Mouse (Mus musculus): Measurements from ENCODE around the gene Vmn1r44. TPM values are rescaled to one million over a fixed set of nuclear protein-coding genes. Genes with fewer than 3 reads are reported as not detected.
"Not testable (repeated sequence)": the region's sequence is repeated elsewhere in the genome, so short reads cannot be mapped to it uniquely, and the experiment has no call there.

Vmn1r44 gene
- total and polyA plus RNA-seq, 3 experiments = not detected

GRCm38 (mm10) chr6:89867276-89867675 lies 16.2 kb upstream of the Vmn1r44 start:
- H3K4me1 ChIP-seq (ENCODE audit: control insufficient read depth in 1 of 2, insufficient read depth in 2 of 2, low read length in 2 of 2) = no peaks in the 10 kb centered on the region
- no peak overlapping the region for H3K27ac ChIP-seq (ENCODE audit: control insufficient read depth, low read depth, low read length)
- H3K79me2 ChIP-seq (ENCODE audit: control insufficient read depth, insufficient read depth, low read length, poor library complexity) = no peaks in the 10 kb centered on the region
- H3K4me3 ChIP-seq (ENCODE audit: control insufficient read depth in 1 of 2, insufficient read depth in 1 of 2, low read depth in 2 of 2, low read length in 2 of 2) = no peak overlapping the region
- H3K36me3 ChIP-seq (ENCODE audit: control insufficient read depth in 1 of 2, insufficient read depth in 2 of 2, low read length in 2 of 2) = no peaks in the 10 kb centered on the region
- TF ChIP-seq MEF2A (IDR thresholded peaks at IDR 0.05; ENCODE audit: extremely low read depth, insufficient replicate concordance, low read depth, low read length, poor library complexity, severe bottlenecking) (no peak), KAT2A (conservative IDR thresholded peaks at IDR 0.05; ENCODE audit: low read depth, low read length) (no peak), USF1 (IDR thresholded peaks at IDR 0.05; ENCODE audit: low read depth, low read length) (no peak), GABPA (IDR thresholded peaks at IDR 0.05; ENCODE audit: low read depth, low read length) (no peak), CHD1 (IDR thresholded peaks at IDR 0.05; ENCODE audit: low read depth, low read length) (no peak), POLR2A (IDR thresholded peaks at IDR 0.05; ENCODE audit: control insufficient read depth in 1 of 2, insufficient read depth in 1 of 2, low read depth in 1 of 2, low read length in 2 of 2, poor library complexity in 1 of 2) (no peak)
- no peaks in the 10 kb centered on the region for H3K9me3 ChIP-seq (replicated peaks; ENCODE audit: insufficient read depth, low read length)
- no peak overlapping the region for H3K9ac ChIP-seq (ENCODE audit: control insufficient read depth, low read depth, low read length, poor library complexity, severe bottlenecking)
- DNase-seq (ENCODE audit: low read depth, low spot score) = no peak
- no peaks in the 10 kb centered on the region for H3K27me3 ChIP-seq (ENCODE audit: control insufficient read depth in 1 of 2, insufficient read depth in 2 of 2, low read length in 2 of 2)

- TF ChIP-seq CHD2 (IDR thresholded peaks at IDR 0.05; ENCODE audit: low read length) (no peak), MYB (IDR thresholded peaks at IDR 0.05; ENCODE audit: low read depth, low read length) (no peak), CHD1 (IDR thresholded peaks at IDR 0.05; ENCODE audit: low read depth, low read length) (no peak), JUND (IDR thresholded peaks at IDR 0.05; ENCODE audit: low read depth, low read length) (no peak), MEF2A (IDR thresholded peaks at IDR 0.05; ENCODE audit: extremely low read depth, insufficient replicate concordance, low read depth, low read length, poor library complexity, severe bottlenecking) (no peak), ZC3H11A (IDR thresholded peaks at IDR 0.05; ENCODE audit: low read depth, low read length) (no peak), TBP (IDR thresholded peaks at IDR 0.05; ENCODE audit: low read depth, low read length) (no peak), ELF1 (IDR thresholded peaks at IDR 0.05; ENCODE audit: low read depth, low read length) (no peak), POLR2AphosphoS2 (IDR thresholded peaks at IDR 0.05; ENCODE audit: low read length) (no peak), ETS1 (IDR thresholded peaks at IDR 0.05; ENCODE audit: low read depth, low read length) (no peak), USF1 (IDR thresholded peaks at IDR 0.05; ENCODE audit: low read depth, low read length) (no peak), GABPA (IDR thresholded peaks at IDR 0.05; ENCODE audit: low read depth, low read length) (no peak), ZMIZ1 (IDR thresholded peaks at IDR 0.05; ENCODE audit: low read depth, low read length) (no peak)
These were observed 15.5 kb upstream of the Vmn1r44 start for GRCm38 (mm10) chr6:89867976-89868375.

DNA sequence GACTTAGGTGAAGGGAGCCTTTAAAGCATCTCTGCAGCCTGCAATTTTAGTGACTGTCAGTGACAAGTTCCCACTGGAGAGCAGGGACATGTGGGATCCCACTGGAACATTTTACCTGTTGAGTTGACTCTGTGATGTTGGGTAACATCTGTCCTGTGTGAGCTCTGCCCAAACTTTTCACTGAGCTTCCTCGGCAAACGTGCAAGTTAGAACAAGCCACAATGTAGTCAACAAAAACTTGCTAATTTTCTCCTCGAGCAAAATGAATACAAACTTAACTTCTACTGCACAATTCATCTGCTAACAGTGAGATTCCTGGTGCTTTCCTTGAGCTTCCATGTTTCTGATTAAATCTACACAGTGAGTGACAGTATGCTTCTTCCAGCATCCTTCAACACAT lies 7.1 kb upstream of the Vmn1r44 start, which contains the start of the genes Vmn1r42 and Vmn1r43:
TSS of gene Vmn1r42 (minus strand) at position 101 of the 400 bp plus-strand sequence.
TSS of gene Vmn1r43 (minus strand) at position 101 of the 400 bp plus-strand sequence.
- not testable (repeated sequence) for H3K79me2 ChIP-seq (ENCODE audit: control insufficient read depth, insufficient read depth, low read length, poor library complexity); H3K4me1 ChIP-seq (ENCODE audit: control insufficient read depth in 1 of 2, insufficient read depth in 2 of 2, low read length in 2 of 2); H3K9ac ChIP-seq (ENCODE audit: control insufficient read depth, low read depth, low read length, poor library complexity, severe bottlenecking); H3K4me3 ChIP-seq (ENCODE audit: control insufficient read depth in 1 of 2, insufficient read depth in 1 of 2, low read depth in 2 of 2, low read length in 2 of 2); H3K36me3 ChIP-seq (ENCODE audit: control insufficient read depth in 1 of 2, insufficient read depth in 2 of 2, low read length in 2 of 2); H3K9me3 ChIP-seq (replicated peaks; ENCODE audit: insufficient read depth, low read length); H3K27ac ChIP-seq (ENCODE audit: control insufficient read depth, low read depth, low read length); H3K27me3 ChIP-seq (ENCODE audit: control insufficient read depth in 1 of 2, insufficient read depth in 2 of 2, low read length in 2 of 2); DNase-seq (ENCODE audit: low read depth, low spot score)

More at GRCm38 (mm10) chr6:89867976-89868375, 15.5 kb upstream of the Vmn1r44 start:
- H3K9me3 ChIP-seq (replicated peaks; ENCODE audit: insufficient read depth, low read length) = no peaks in the 10 kb centered on the region
- DNase-seq (ENCODE audit: low read depth, low spot score) = no peak
- no peaks in the 10 kb centered on the region for H3K79me2 ChIP-seq (ENCODE audit: control insufficient read depth, insufficient read depth, low read length, poor library complexity)
- no peak overlapping the region for H3K27ac ChIP-seq (ENCODE audit: control insufficient read depth, low read depth, low read length)
- H3K9ac ChIP-seq (ENCODE audit: control insufficient read depth, low read depth, low read length, poor library complexity, severe bottlenecking) = no peak overlapping the region
- no peak overlapping the region for H3K4me3 ChIP-seq (ENCODE audit: control insufficient read depth in 1 of 2, insufficient read depth in 1 of 2, low read depth in 2 of 2, low read length in 2 of 2)
- no peaks in the 10 kb centered on the region for H3K36me3 ChIP-seq (ENCODE audit: control insufficient read depth in 1 of 2, insufficient read depth in 2 of 2, low read length in 2 of 2)
- H3K27me3 ChIP-seq (ENCODE audit: control insufficient read depth in 1 of 2, insufficient read depth in 2 of 2, low read length in 2 of 2) = no peaks in the 10 kb centered on the region
- H3K4me1 ChIP-seq (ENCODE audit: control insufficient read depth in 1 of 2, insufficient read depth in 2 of 2, low read length in 2 of 2) = no peaks in the 10 kb centered on the region
